Mouse (Mus musculus) limb, embryonic 12.5 days (tissue): ENCODE data around the gene Zkscan14. TPM values are rescaled to one million over a fixed set of nuclear protein-coding genes. Genes with fewer than 3 reads are reported as not detected.
"Not testable (repeated sequence)": the region's sequence is repeated elsewhere in the genome, so short reads cannot be mapped to it uniquely, and the experiment has no call there.

Experiments
- ATAC-seq: fragments of 200-750 bp; cut with Nextera tagmentation; 2 replicates; pipeline ENCODE4 v1.8.0; 2017; ENCODE audit warnings: low read depth, moderate TSS enrichment; ENCODE audit not compliant: insufficient number of reproducible peaks, insufficient read depth, low FRiP score, low TSS enrichment
- H3K27ac ChIP-seq: fragments of 300-500 bp; sonication (generic); 2 replicates; pipeline ENCODE4 v1.5.1; 2016; ENCODE audit warnings: mild to moderate bottlenecking, moderate library complexity
- H3K27me3 ChIP-seq: fragments of 300-500 bp; sonication (generic); 2 replicates; pipeline ENCODE4 v1.6.1; 2016; ENCODE audit warnings: mild to moderate bottlenecking, moderate library complexity
- H3K36me3 ChIP-seq: fragments of 300-500 bp; sonication (generic); 2 replicates; pipeline ENCODE4 v1.6.1; 2016; ENCODE audit warnings: mild to moderate bottlenecking, moderate library complexity
- H3K4me1 ChIP-seq: fragments of 300-500 bp; sonication (generic); replicated peaks from 2 replicates; pipeline ENCODE4 v1.6.1; 2016
- H3K4me2 ChIP-seq: fragments of 300-500 bp; sonication (generic); 2 replicates; pipeline ENCODE4 v1.6.1; 2016; ENCODE audit warnings: mild to moderate bottlenecking, moderate library complexity
- H3K4me3 ChIP-seq: fragments of 300-500 bp; sonication (generic); replicated peaks from 2 replicates; pipeline ENCODE4 v1.5.1; 2016; ENCODE audit warnings: mild to moderate bottlenecking
- H3K9ac ChIP-seq: fragments of 300-500 bp; sonication (generic); replicated peaks from 2 replicates; pipeline ENCODE4 v1.6.1; 2016; ENCODE audit warnings: mild to moderate bottlenecking, moderate library complexity
- H3K9me3 ChIP-seq: fragments of 300-500 bp; sonication (generic); 2 replicates; pipeline ENCODE4 v1.6.1; 2016; ENCODE audit warnings: mild to moderate bottlenecking, moderate library complexity
- WGBS: fragments of 180-500 bp; shearing (Covaris S2); methylation state at CpG from one replicate; pipeline ENCODE4 v1.1.7; 2016; 5-methylcytosine and 5-hydroxymethylcytosine counted together
- polyA plus RNA-seq: library from polyadenylated mRNA; unstranded; fragments of >200 nt; fragmentation: Nextera tagmentation; extraction: Ambion mirVana; gene quantifications from 2 replicates; pipeline ENCODE4 v1.2.1, GENCODE M21; 2016

Gene Zkscan14
- 8.2 and 9.1 TPM in 2 replicates for polyA plus RNA-seq

DNA sequence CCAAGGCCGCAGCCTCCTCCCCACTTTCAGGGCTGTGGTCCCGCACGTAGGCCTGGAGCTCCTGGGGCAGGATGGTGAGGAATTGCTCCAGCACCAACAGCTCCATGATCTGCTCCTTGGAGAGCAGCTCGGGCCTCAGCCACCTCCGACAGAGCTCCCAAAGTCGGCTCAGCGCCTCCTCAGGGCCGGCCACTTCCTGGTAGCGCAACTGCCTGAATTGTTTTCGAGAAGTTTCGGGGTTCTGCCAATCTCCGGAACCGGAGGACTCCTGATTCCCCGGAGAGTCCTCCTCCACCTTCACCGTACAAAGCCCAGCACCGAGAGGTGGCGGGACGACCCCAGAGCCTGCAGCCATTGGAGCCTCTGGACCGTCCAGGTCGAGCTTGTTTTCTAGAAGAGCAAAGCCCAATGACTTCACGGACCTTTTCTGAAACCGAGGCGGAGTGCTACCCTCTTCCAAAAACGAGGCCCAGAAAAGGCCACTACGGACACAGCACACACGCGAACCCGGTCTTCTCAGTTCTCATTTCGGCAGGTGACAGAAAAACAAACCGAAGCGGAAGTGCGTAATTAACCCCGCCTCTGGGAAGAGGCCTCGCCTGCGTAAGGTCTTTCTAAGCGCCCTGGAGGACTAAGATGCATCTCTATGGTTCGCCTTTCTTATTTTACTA is at the start of gene Zkscan14:
Gene Zkscan14 (minus strand): TSS at position 548 of the 671 bp plus-strand sequence.
- Histone ChIP-seq H3K4me3 (peak within 1 kb of the TSS; percentile 83), H3K4me1 (peaks cover 21% of the 10 kb centered on the region), H3K9me3 (no peaks in the 10 kb centered on the region), H3K27ac (0 out of 2 replicates have a peak within 1 kb of the TSS, but pooled peaks have one; percentile 17), H3K36me3 (peaks cover 13% of the 10 kb centered on the region; the same call in 1 of the 2 replicates), H3K9ac (peak within 1 kb of the TSS; percentile 76), H3K4me2 (peak within 1 kb of the TSS; percentile 86), H3K27me3 (no peaks in the 10 kb centered on the region)
- no peak for ATAC-seq
- 1% methylated on average over 37 of the region's 37 CpGs for WGBS

GRCm38 (mm10) chr5:145249520-145249919 is 47.9 kb upstream of the Zkscan14 start:
- H3K4me3 ChIP-seq: no peak overlapping the region
- no peaks in the 10 kb centered on the region for H3K27me3 ChIP-seq
- no peaks in the 10 kb centered on the region for H3K4me1 ChIP-seq
- no peak for ATAC-seq
- H3K36me3 ChIP-seq: peaks cover 58% of the 10 kb centered on the region
- 0 out of 2 replicates have a peak, but pooled peaks cover 4% of the 10 kb centered on the region for H3K9me3 ChIP-seq
- H3K27ac ChIP-seq: no peak overlapping the region
- H3K4me2 ChIP-seq: no peak overlapping the region
- 91% methylated on average over 3 of the region's 3 CpGs for WGBS
- no peak overlapping the region for H3K9ac ChIP-seq

GRCm38 (mm10) chr5:145234636-145235035 is 33.0 kb upstream of the Zkscan14 start:
- peaks cover 55% of the 10 kb centered on the region for H3K36me3 ChIP-seq
- no peak for ATAC-seq
- H3K4me3 ChIP-seq: no peak overlapping the region
- H3K27ac ChIP-seq: no peak overlapping the region
- H3K9ac ChIP-seq: no peak overlapping the region
- H3K4me2 ChIP-seq: no peak overlapping the region
- peaks cover 16% of the 10 kb centered on the region; the same call in 1 of the 2 replicates for H3K4me1 ChIP-seq
- no peaks in the 10 kb centered on the region for H3K27me3 ChIP-seq
- H3K9me3 ChIP-seq: no peaks in the 10 kb centered on the region

DNA sequence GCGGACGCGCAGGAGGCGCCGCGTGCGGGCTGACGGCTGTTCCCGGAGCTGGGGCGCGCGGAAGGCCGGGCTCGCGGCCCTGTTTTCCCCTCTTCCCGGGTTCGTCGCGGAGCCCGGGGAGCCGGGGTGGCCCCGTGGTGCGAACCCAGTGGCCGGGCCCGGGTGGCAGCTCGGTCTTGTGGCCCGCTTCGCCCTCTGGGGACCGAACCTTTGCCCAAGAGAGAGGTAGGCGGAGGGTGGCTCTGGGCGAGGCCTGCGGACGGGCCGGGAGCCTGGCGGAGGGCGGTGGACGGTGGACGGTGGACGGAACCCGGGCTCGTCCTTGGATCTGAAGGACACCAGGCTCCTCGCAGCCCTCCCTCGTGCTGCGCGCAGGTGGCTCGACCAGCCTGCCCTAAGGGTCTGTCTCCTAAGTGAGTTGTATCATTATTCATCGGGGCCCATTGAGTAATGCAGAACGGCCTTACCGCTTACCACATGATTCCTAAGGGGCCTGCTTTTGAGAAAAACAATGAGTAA is 30.3 kb upstream of the Zkscan14 start:
- H3K9me3 ChIP-seq: no peaks in the 10 kb centered on the region
- under 1% methylated on average over 47 of the region's 49 CpGs for WGBS
- peak overlapping the region; percentile 77 for H3K4me2 ChIP-seq
- peak overlapping the region; percentile 87 for H3K27ac ChIP-seq
- H3K27me3 ChIP-seq: no peaks in the 10 kb centered on the region
- ATAC-seq: peak; percentile 56
- peaks cover 16% of the 10 kb centered on the region; the same call in 1 of the 2 replicates for H3K4me1 ChIP-seq
- H3K9ac ChIP-seq: peak overlapping the region; percentile 98
- peaks cover 35% of the 10 kb centered on the region for H3K36me3 ChIP-seq
- peak overlapping the region; percentile 99 for H3K4me3 ChIP-seq

DNA sequence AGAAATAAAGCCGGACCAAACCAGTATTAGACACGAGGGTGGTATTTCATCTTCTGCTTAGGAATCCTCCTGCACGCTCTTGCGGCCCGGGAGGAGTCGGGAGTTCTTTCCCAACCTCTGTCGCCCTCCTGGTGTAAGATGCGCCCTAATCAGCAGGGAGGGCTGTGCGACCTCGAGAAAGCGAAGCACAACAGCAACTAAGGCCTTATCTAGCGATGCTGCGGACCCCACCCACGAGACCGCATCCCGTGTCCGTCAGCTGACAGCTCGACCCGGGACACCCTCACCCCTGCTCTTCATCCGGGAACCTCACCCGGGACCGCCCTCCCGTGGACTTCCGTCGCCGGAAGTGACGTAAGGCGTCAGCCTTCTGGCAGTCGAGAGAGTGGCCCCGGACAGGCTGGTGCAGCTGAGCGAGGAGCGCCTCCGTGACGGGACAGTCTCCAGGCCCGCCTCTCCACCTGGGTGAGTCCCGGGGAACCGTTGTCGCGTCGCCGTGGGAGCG is 29.8 kb upstream of the Zkscan14 start, which contains the start of gene Zfp655:
Gene Zfp655 (plus strand): TSS at position 349 of the 505 bp plus-strand sequence.
- peak within 1 kb of the TSS; percentile 99 for H3K4me3 ChIP-seq
- peak within 1 kb of the TSS; percentile 87 for H3K27ac ChIP-seq
- no peaks in the 10 kb centered on the region for H3K27me3 ChIP-seq
- H3K4me1 ChIP-seq: peaks cover 16% of the 10 kb centered on the region; the same call in 1 of the 2 replicates
- peak within 1 kb of the TSS; percentile 98 for H3K9ac ChIP-seq
- WGBS: under 1% methylated on average over 42 of the region's 42 CpGs
- H3K36me3 ChIP-seq: peaks cover 32% of the 10 kb centered on the region
- H3K4me2 ChIP-seq: peak within 1 kb of the TSS; percentile 77
- peak; percentile 95 for ATAC-seq
- no peaks in the 10 kb centered on the region for H3K9me3 ChIP-seq

- Histone ChIP-seq H3K9me3 (no peaks in the 10 kb centered on the region), H3K4me2 (peak overlapping the region; percentile 77), H3K36me3 (peaks cover 24% of the 10 kb centered on the region), H3K4me1 (peaks cover 16% of the 10 kb centered on the region; the same call in 1 of the 2 replicates), H3K27ac (no peak overlapping the region), H3K9ac (no peak overlapping the region), H3K27me3 (no peaks in the 10 kb centered on the region), H3K4me3 (peak overlapping the region; percentile 99; the same call in 1 of the 2 replicates)
- ATAC-seq: no peak
- WGBS: 82% methylated on average over 4 of the region's 4 CpGs
Measured at GRCm38 (mm10) chr5:145230641-145231040, 29.0 kb upstream of the Zkscan14 start.

GRCm38 (mm10) chr5:145229283-145229682 is 27.6 kb upstream of the Zkscan14 start:
- H3K4me2 ChIP-seq, H3K9me3 ChIP-seq, ATAC-seq, H3K9ac ChIP-seq, H3K4me3 ChIP-seq, H3K27ac ChIP-seq, H3K27me3 ChIP-seq: not testable (repeated sequence)
- peaks cover 11% of the 10 kb centered on the region for H3K36me3 ChIP-seq
- 84% methylated on average over 6 of the region's 6 CpGs for WGBS
- peaks cover 16% of the 10 kb centered on the region; the same call in 1 of the 2 replicates for H3K4me1 ChIP-seq

- 66% methylated on average over 2 of the region's 2 CpGs for WGBS
- Histone ChIP-seq H3K27ac (no peak overlapping the region), H3K9me3 (no peaks in the 10 kb centered on the region), H3K4me1 (0 out of 2 replicates have a peak, but pooled peaks cover 6% of the 10 kb centered on the region), H3K4me3 (no peak overlapping the region), H3K27me3 (no peaks in the 10 kb centered on the region), H3K9ac (no peak overlapping the region), H3K4me2 (no peak overlapping the region), H3K36me3 (peaks cover 14% of the 10 kb centered on the region)
- no peak for ATAC-seq
Measured at GRCm38 (mm10) chr5:145226453-145226852, 24.8 kb upstream of the Zkscan14 start.

- Histone ChIP-seq H3K9me3 (no peaks in the 10 kb centered on the region), H3K27me3 (no peaks in the 10 kb centered on the region), H3K36me3 (peaks cover 45% of the 10 kb centered on the region), H3K4me3 (no peak overlapping the region), H3K4me2 (no peak overlapping the region), H3K4me1 (no peaks in the 10 kb centered on the region), H3K27ac (no peak overlapping the region), H3K9ac (no peak overlapping the region)
- no peak for ATAC-seq
- 83% methylated on average over 12 of the region's 12 CpGs for WGBS
Measured at GRCm38 (mm10) chr5:145223395-145223794, 21.7 kb upstream of the Zkscan14 start.

DNA sequence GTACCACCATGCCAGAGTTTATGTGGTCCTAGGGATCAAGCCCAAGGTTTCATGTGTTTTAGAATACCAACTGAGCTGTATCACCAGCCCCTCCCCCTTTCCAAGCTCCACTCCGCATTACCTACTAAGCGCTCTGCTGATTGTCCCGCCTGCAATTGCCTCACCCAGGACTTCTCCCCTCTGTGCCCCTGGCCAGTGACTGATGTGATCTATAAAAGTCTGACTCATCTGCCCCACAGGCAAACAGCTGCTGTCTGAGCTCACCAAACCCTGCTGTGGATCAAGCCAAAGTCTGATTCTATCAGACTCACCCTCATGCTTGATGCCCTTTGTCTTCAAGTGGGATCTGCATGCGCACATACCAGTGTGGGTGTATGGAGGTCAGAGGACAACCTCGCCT is 21.2 kb upstream of the Zkscan14 start:
- Histone ChIP-seq H3K4me2 (no peak overlapping the region), H3K27ac (no peak overlapping the region), H3K4me1 (no peaks in the 10 kb centered on the region), H3K36me3 (peaks cover 50% of the 10 kb centered on the region), H3K27me3 (no peaks in the 10 kb centered on the region), H3K4me3 (no peak overlapping the region), H3K9ac (no peak overlapping the region), H3K9me3 (no peaks in the 10 kb centered on the region)
- ATAC-seq: no peak
- 79% methylated on average over 5 of the region's 5 CpGs for WGBS

DNA sequence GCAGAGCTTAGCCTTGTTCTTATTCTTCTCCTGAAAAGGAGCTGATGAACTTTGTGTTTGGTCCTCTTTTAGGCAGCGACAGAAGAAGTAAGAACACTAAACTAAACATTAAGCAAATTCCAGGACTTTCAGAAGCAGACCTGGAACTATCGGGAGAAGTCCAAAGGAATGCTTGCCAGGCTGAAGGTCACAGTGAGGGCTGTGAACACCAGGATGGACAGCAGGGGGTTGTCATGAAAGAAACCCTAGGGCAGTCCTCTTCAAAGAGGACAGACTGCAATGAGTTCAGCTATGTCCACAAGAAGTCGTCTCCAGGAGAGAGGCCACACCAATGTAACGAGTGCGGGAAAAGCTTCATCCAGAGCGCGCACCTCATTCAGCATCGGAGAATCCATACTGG is 18.3 kb upstream of the Zkscan14 start:
- ATAC-seq: no peak
- peaks cover 68% of the 10 kb centered on the region for H3K36me3 ChIP-seq
- no peaks in the 10 kb centered on the region for H3K9me3 ChIP-seq
- no peak overlapping the region for H3K27ac ChIP-seq
- WGBS: 92% methylated on average over 8 of the region's 8 CpGs
- H3K9ac ChIP-seq: no peak overlapping the region
- no peak overlapping the region for H3K4me2 ChIP-seq
- H3K4me3 ChIP-seq: no peak overlapping the region
- no peaks in the 10 kb centered on the region for H3K4me1 ChIP-seq
- H3K27me3 ChIP-seq: no peaks in the 10 kb centered on the region
